Mouse (Mus musculus) heart, postnatal 0 days (tissue): ENCODE data around the gene Gsta2.
"Not testable (repeated sequence)": the region's sequence is repeated elsewhere in the genome, so short reads cannot be mapped to it uniquely, and the experiment has no call there.

Experiments
- CTCF ChIP-seq: IDR thresholded peaks from 2 replicates; pipeline ENCODE4 v1.5.1; 2016; ENCODE audit warnings: antibody characterized with exemption, control low read depth, low read depth
- EP300 ChIP-seq: IDR thresholded peaks from 2 replicates; pipeline ENCODE4 v1.6.1; 2016; ENCODE audit warnings: antibody characterized with exemption, low read depth

DNA sequence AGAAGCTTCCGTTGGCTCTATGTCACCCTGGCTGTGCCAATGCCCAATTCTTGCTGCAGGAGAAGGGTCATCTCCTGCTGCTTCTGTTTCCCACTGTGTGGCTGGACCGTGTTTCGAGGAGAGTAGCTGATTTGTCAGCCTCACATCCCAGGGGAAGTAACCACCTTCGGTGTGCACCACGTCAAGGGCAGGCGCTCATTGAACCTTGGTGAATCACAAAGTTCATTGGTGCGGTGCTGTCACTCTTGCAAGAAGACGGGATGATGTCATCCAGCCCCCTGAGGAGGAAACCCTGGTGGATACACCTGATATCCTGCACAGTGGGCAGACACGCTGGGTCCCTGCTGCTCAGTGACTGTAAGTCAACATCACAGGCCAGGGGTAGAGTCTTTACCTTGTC lies 12.5 kb downstream of the Gsta2 start:
- TF ChIP-seq CTCF, EP300: not testable (repeated sequence)
